Mouse (Mus musculus): Measurements from ENCODE around the gene Gstt4. TPM values are rescaled to one million over a fixed set of nuclear protein-coding genes. Genes with fewer than 3 reads are reported as not detected.
"Not testable (repeated sequence)": the region's sequence is repeated elsewhere in the genome, so short reads cannot be mapped to it uniquely, and the experiment has no call there.

The Gstt4 gene
- total and polyA plus RNA-seq, 3 experiments: not detected

GRCm38 (mm10) chr10:75852539-75853125, 30.3 kb upstream of the Gstt4 start:
- H3K4me3 ChIP-seq (ENCODE audit: low read depth, low read length): no peak overlapping the region
- no peak for TF ChIP-seq GATA1 (IDR thresholded peaks at IDR 0.05; ENCODE audit: borderline replicate concordance, low read length)
- TF ChIP-seq CTCF (IDR thresholded peaks at IDR 0.05; ENCODE audit: low read depth, low read length): no peak
- TF ChIP-seq POLR2AphosphoS5 (IDR thresholded peaks at IDR 0.05; ENCODE audit: insufficient replicate concordance, low read depth, low read length): no peak
- TF ChIP-seq TAL1 (conservative IDR thresholded peaks at IDR 0.05; ENCODE audit: low read depth, low read length): no peak
- TF ChIP-seq GATA2 (IDR thresholded peaks at IDR 0.05; ENCODE audit: borderline replicate concordance, low read depth, low read length): no peak
- peaks cover 17% of the 10 kb centered on the region for H3K27me3 ChIP-seq (ENCODE audit: insufficient read depth, low read length)
- ATAC-seq (ENCODE audit: extremely low read depth, insufficient number of reproducible peaks, low FRiP score, poor library complexity, severe bottlenecking) (no peak), DNase-seq (ENCODE audit: low spot score) (no peak)
- peaks cover 28% of the 10 kb centered on the region for H3K36me3 ChIP-seq (replicated peaks)
- H3K9me3 ChIP-seq (replicated peaks): no peaks in the 10 kb centered on the region
- peaks cover 26% of the 10 kb centered on the region for H3K4me1 ChIP-seq (ENCODE audit: insufficient read depth, low read depth, low read length)

- Histone ChIP-seq H3K9me3 (replicated peaks) (no peaks in the 10 kb centered on the region), H3K36me3 (replicated peaks) (peaks cover 18% of the 10 kb centered on the region), H3K4me3 (ENCODE audit: low read depth, low read length) (no peak overlapping the region), H3K27me3 (ENCODE audit: insufficient read depth, low read length) (peaks cover 17% of the 10 kb centered on the region), H3K4me1 (ENCODE audit: insufficient read depth, low read depth, low read length) (peaks cover 18% of the 10 kb centered on the region)
- DNase-seq (ENCODE audit: low spot score) (no peak), ATAC-seq (ENCODE audit: extremely low read depth, insufficient number of reproducible peaks, low FRiP score, poor library complexity, severe bottlenecking) (no peak)
- no peak for TF ChIP-seq GATA1 (IDR thresholded peaks at IDR 0.05; ENCODE audit: borderline replicate concordance, low read length)
- no peak for TF ChIP-seq GATA2 (IDR thresholded peaks at IDR 0.05; ENCODE audit: borderline replicate concordance, low read depth, low read length)
- no peak for TF ChIP-seq TAL1 (conservative IDR thresholded peaks at IDR 0.05; ENCODE audit: low read depth, low read length)
- TF ChIP-seq CTCF (IDR thresholded peaks at IDR 0.05; ENCODE audit: low read depth, low read length): no peak
- TF ChIP-seq POLR2AphosphoS5 (IDR thresholded peaks at IDR 0.05; ENCODE audit: insufficient replicate concordance, low read depth, low read length): no peak
Measured at GRCm38 (mm10) chr10:75851681-75852080, 29.3 kb upstream of the Gstt4 start.

GRCm38 (mm10) chr10:75851076-75851475, 28.7 kb upstream of the Gstt4 start:
- no peak for DNase-seq (ENCODE audit: low spot score)
- ATAC-seq (ENCODE audit: extremely low read depth, insufficient number of reproducible peaks, low FRiP score, poor library complexity, severe bottlenecking): no peak
- Histone ChIP-seq H3K36me3 (replicated peaks) (peaks cover 12% of the 10 kb centered on the region), H3K9me3 (replicated peaks) (no peaks in the 10 kb centered on the region), H3K4me1 (ENCODE audit: insufficient read depth, low read depth, low read length) (peaks cover 14% of the 10 kb centered on the region), H3K4me3 (ENCODE audit: low read depth, low read length) (no peak overlapping the region), H3K27me3 (ENCODE audit: insufficient read depth, low read length) (peaks cover 21% of the 10 kb centered on the region)
- TF ChIP-seq TAL1 (conservative IDR thresholded peaks at IDR 0.05; ENCODE audit: low read depth, low read length): no peak
- no peak for TF ChIP-seq POLR2AphosphoS5 (IDR thresholded peaks at IDR 0.05; ENCODE audit: insufficient replicate concordance, low read depth, low read length)
- no peak for TF ChIP-seq GATA1 (IDR thresholded peaks at IDR 0.05; ENCODE audit: borderline replicate concordance, low read length)
- no peak for TF ChIP-seq CTCF (IDR thresholded peaks at IDR 0.05; ENCODE audit: low read depth, low read length)
- no peak for TF ChIP-seq GATA2 (IDR thresholded peaks at IDR 0.05; ENCODE audit: borderline replicate concordance, low read depth, low read length)

- Histone ChIP-seq H3K36me3 (replicated peaks) (no peaks in the 10 kb centered on the region), H3K27me3 (ENCODE audit: insufficient read depth, low read length) (peaks cover 28% of the 10 kb centered on the region), H3K4me1 (ENCODE audit: insufficient read depth, low read depth, low read length) (peaks cover 12% of the 10 kb centered on the region; the same call in 1 of the 2 replicates), H3K4me3 (ENCODE audit: low read depth, low read length) (no peak overlapping the region), H3K9me3 (replicated peaks) (no peaks in the 10 kb centered on the region)
- no peak for TF ChIP-seq CTCF (IDR thresholded peaks at IDR 0.05; ENCODE audit: low read depth, low read length)
- TF ChIP-seq GATA2 (IDR thresholded peaks at IDR 0.05; ENCODE audit: borderline replicate concordance, low read depth, low read length): no peak
- no peak for TF ChIP-seq POLR2AphosphoS5 (IDR thresholded peaks at IDR 0.05; ENCODE audit: insufficient replicate concordance, low read depth, low read length)
- TF ChIP-seq GATA1 (IDR thresholded peaks at IDR 0.05; ENCODE audit: borderline replicate concordance, low read length): no peak
- no peak for TF ChIP-seq TAL1 (conservative IDR thresholded peaks at IDR 0.05; ENCODE audit: low read depth, low read length)
- no peak for DNase-seq (ENCODE audit: low spot score)
- ATAC-seq (ENCODE audit: extremely low read depth, insufficient number of reproducible peaks, low FRiP score, poor library complexity, severe bottlenecking): no peak
Measured at GRCm38 (mm10) chr10:75848382-75848781, 26.0 kb upstream of the Gstt4 start.

- DNase-seq (ENCODE audit: low spot score) (no peak), ATAC-seq (ENCODE audit: extremely low read depth, insufficient number of reproducible peaks, low FRiP score, poor library complexity, severe bottlenecking) (no peak)
- no peak overlapping the region for H3K4me3 ChIP-seq (ENCODE audit: low read depth, low read length)
- no peaks in the 10 kb centered on the region for H3K36me3 ChIP-seq (replicated peaks)
- peaks cover 28% of the 10 kb centered on the region for H3K27me3 ChIP-seq (ENCODE audit: insufficient read depth, low read length)
- TF ChIP-seq TAL1 (conservative IDR thresholded peaks at IDR 0.05; ENCODE audit: low read depth, low read length) (no peak), GATA1 (IDR thresholded peaks at IDR 0.05; ENCODE audit: borderline replicate concordance, low read length) (no peak), CTCF (IDR thresholded peaks at IDR 0.05; ENCODE audit: low read depth, low read length) (no peak), POLR2AphosphoS5 (IDR thresholded peaks at IDR 0.05; ENCODE audit: insufficient replicate concordance, low read depth, low read length) (no peak), GATA2 (IDR thresholded peaks at IDR 0.05; ENCODE audit: borderline replicate concordance, low read depth, low read length) (no peak)
- H3K9me3 ChIP-seq (replicated peaks): no peaks in the 10 kb centered on the region
- peaks cover 6% of the 10 kb centered on the region; the same call in 1 of the 2 replicates for H3K4me1 ChIP-seq (ENCODE audit: insufficient read depth, low read depth, low read length)
Measured at GRCm38 (mm10) chr10:75845306-75845930, 23.1 kb upstream of the Gstt4 start.

- ATAC-seq (ENCODE audit: extremely low read depth, insufficient number of reproducible peaks, low FRiP score, poor library complexity, severe bottlenecking) (no peak), DNase-seq (ENCODE audit: low spot score) (no peak)
- no peak overlapping the region for H3K4me3 ChIP-seq (ENCODE audit: low read depth, low read length)
- H3K4me1 ChIP-seq (ENCODE audit: insufficient read depth, low read depth, low read length): peaks cover 6% of the 10 kb centered on the region; the same call in 1 of the 2 replicates
- no peak for TF ChIP-seq CTCF (IDR thresholded peaks at IDR 0.05; ENCODE audit: low read depth, low read length)
- no peak for TF ChIP-seq TAL1 (conservative IDR thresholded peaks at IDR 0.05; ENCODE audit: low read depth, low read length)
- TF ChIP-seq POLR2AphosphoS5 (IDR thresholded peaks at IDR 0.05; ENCODE audit: insufficient replicate concordance, low read depth, low read length): no peak
- no peaks in the 10 kb centered on the region for H3K36me3 ChIP-seq (replicated peaks)
- H3K27me3 ChIP-seq (ENCODE audit: insufficient read depth, low read length): peaks cover 28% of the 10 kb centered on the region
- no peaks in the 10 kb centered on the region for H3K9me3 ChIP-seq (replicated peaks)
Measured at GRCm38 (mm10) chr10:75844800-75845199, 22.5 kb upstream of the Gstt4 start.

GRCm38 (mm10) chr10:75843898-75844297, 21.6 kb upstream of the Gstt4 start:
- H3K4me3 ChIP-seq (ENCODE audit: low read depth, low read length); H3K9me3 ChIP-seq (replicated peaks); ATAC-seq (ENCODE audit: extremely low read depth, insufficient number of reproducible peaks, low FRiP score, poor library complexity, severe bottlenecking); DNase-seq (ENCODE audit: low spot score); H3K4me1 ChIP-seq (ENCODE audit: insufficient read depth, low read depth, low read length); H3K36me3 ChIP-seq (replicated peaks): not testable (repeated sequence)
- peaks cover 32% of the 10 kb centered on the region for H3K27me3 ChIP-seq (ENCODE audit: insufficient read depth, low read length)
